ENCODE assay signal across 17 mouse cellular contexts in genomic region chr10:117216132-117216495, GRCm38 (mm10). TPM values are rescaled to one million over a fixed set of nuclear protein-coding genes. Genes with fewer than 3 reads are reported as not detected.
DNase-seq lines count a peak whose midpoint lies in the region; ATAC-seq and TF ChIP-seq lines count a peak whose summit lies in the region.
"Had no signal": no experiment of that assay in that cellular context is flagged by ENCODE, and none has a peak within 500 bp of the region (broad histone marks: within the 10 kb centered on the region; RNA-seq: fewer than 3 reads in every experiment).

No protein-coding gene starts in this region.

- DNase-seq in liver, embryonic 13.5 days: no peak
- DNase-seq in liver, embryonic 11.5 days (ENCODE audit: low spot score): no peak
- DNase-seq in thymus, postnatal 0 days (ENCODE audit: low spot score): peak; percentile 38
- no peak for DNase-seq in forebrain, postnatal 0 days
- no peak for DNase-seq in heart, postnatal 25 days (ENCODE audit: low spot score)
- DNase-seq in layer of hippocampus, adult 18-20 months (ENCODE audit: low spot score in 2 of 2): no peak
- DNase-seq: adrenal gland, adult 2 months; cerebellum, adult 11 months had no signal

- no peak overlapping the region for H3K4me3 ChIP-seq in liver, embryonic 13.5 days (replicated peaks)
- H3K4me3 ChIP-seq in liver, embryonic 11.5 days (ENCODE audit: low read depth, low read length): no peak overlapping the region
- peak overlapping the region; percentile 34 for H3K4me3 ChIP-seq in bone marrow macrophage, adult 2 months (ENCODE audit: insufficient read depth, low read length)
- H3K4me3 ChIP-seq in forebrain, postnatal 0 days (ENCODE audit: low read depth, low read length): no peak overlapping the region
- H3K4me3 ChIP-seq: neural tube, embryonic 12.5 days had no signal

- H3K27me3 ChIP-seq in liver, embryonic 13.5 days: no peaks in the 10 kb centered on the region
- H3K27me3 ChIP-seq in liver, embryonic 11.5 days (replicated peaks; ENCODE audit: control insufficient read depth, insufficient read depth, low read length): no peaks in the 10 kb centered on the region
- no peaks in the 10 kb centered on the region for H3K27me3 ChIP-seq in forebrain, postnatal 0 days (ENCODE audit: insufficient read depth, low read length)
- H3K27me3 ChIP-seq: neural tube, embryonic 12.5 days had no signal

- H3K36me3 ChIP-seq in liver, embryonic 13.5 days: peaks cover 70% of the 10 kb centered on the region
- peaks cover 51% of the 10 kb centered on the region for H3K36me3 ChIP-seq in liver, embryonic 11.5 days (ENCODE audit: control insufficient read depth, insufficient read depth, low read length)
- peaks cover 58% of the 10 kb centered on the region for H3K36me3 ChIP-seq in forebrain, postnatal 0 days (ENCODE audit: insufficient read depth)

- TF ChIP-seq CTCF in bone marrow macrophage, adult 2 months (IDR thresholded peaks at IDR 0.05; ENCODE audit: low read depth, low read length): no peak
- no peak for TF ChIP-seq CTCF in forebrain, postnatal 0 days (IDR thresholded peaks at IDR 0.05; ENCODE audit: low read depth)

- intact Hi-C loops in heart, postnatal 25 days (cut with DNase I): no loop called here

- H3K4me1 ChIP-seq in liver, embryonic 13.5 days (replicated peaks): peaks cover 5% of the 10 kb centered on the region; the same call in 1 of the 2 replicates
- H3K4me1 ChIP-seq in liver, embryonic 11.5 days (replicated peaks; ENCODE audit: control insufficient read depth, insufficient read depth, low read length): peaks cover 4% of the 10 kb centered on the region; the same call in 1 of the 2 replicates
- peaks cover 32% of the 10 kb centered on the region for H3K4me1 ChIP-seq in bone marrow macrophage, adult 2 months (ENCODE audit: control insufficient read depth, insufficient read depth, low read length)
- H3K4me1 ChIP-seq in forebrain, postnatal 0 days (ENCODE audit: insufficient read depth): no peaks in the 10 kb centered on the region
- H3K4me1 ChIP-seq: neural tube, embryonic 12.5 days had no signal

- H3K4me2 ChIP-seq in liver, embryonic 13.5 days: no peak overlapping the region
- no peak overlapping the region for H3K4me2 ChIP-seq in liver, embryonic 11.5 days
- H3K4me2 ChIP-seq in forebrain, postnatal 0 days (ENCODE audit: low read depth): no peak overlapping the region
- H3K4me2 ChIP-seq: neural tube, embryonic 12.5 days had no signal

- no peaks in the 10 kb centered on the region for H3K9me3 ChIP-seq in liver, embryonic 13.5 days (replicated peaks)
- H3K9me3 ChIP-seq in liver, embryonic 11.5 days (ENCODE audit: control insufficient read depth, low read length): no peaks in the 10 kb centered on the region
- no peaks in the 10 kb centered on the region for H3K9me3 ChIP-seq in forebrain, postnatal 0 days (ENCODE audit: low read length)
- H3K9me3 ChIP-seq: neural tube, embryonic 12.5 days had no signal

- H3K27ac ChIP-seq in liver, embryonic 13.5 days: no peak overlapping the region
- no peak overlapping the region for H3K27ac ChIP-seq in liver, embryonic 11.5 days (ENCODE audit: low read depth, low read length)
- H3K27ac ChIP-seq in bone marrow macrophage, adult 2 months (ENCODE audit: insufficient read depth, low read depth, low read length): peak overlapping the region; percentile 80
- no peak overlapping the region for H3K27ac ChIP-seq in forebrain, postnatal 0 days (ENCODE audit: low read depth, low read length)
- H3K27ac ChIP-seq: neural tube, embryonic 12.5 days had no signal

- TF ChIP-seq POLR2A in bone marrow macrophage, adult 2 months (IDR thresholded peaks at IDR 0.05; ENCODE audit: borderline replicate concordance, low read depth, low read length): no peak

- peak; percentile 18; the same call in 1 of the 2 replicates for ATAC-seq in liver, embryonic 13.5 days (ENCODE audit: low read depth)
- no peak for ATAC-seq in liver, embryonic 11.5 days (replicated peaks; ENCODE audit: low FRiP score)
- ATAC-seq in megakaryocyte-erythroid progenitor cell, adult 5-6 weeks (replicated peaks; ENCODE audit: low FRiP score, low TSS enrichment, poor library complexity, severe bottlenecking): 0 out of 2 replicates have a peak, but pooled peaks have one; percentile 8
- ATAC-seq in forebrain, postnatal 0 days: no peak

- no peak overlapping the region for H3K9ac ChIP-seq in liver, embryonic 13.5 days
- no peak overlapping the region for H3K9ac ChIP-seq in liver, embryonic 11.5 days (ENCODE audit: low read depth, low read length)
- H3K9ac ChIP-seq in forebrain, postnatal 0 days: no peak overlapping the region
- H3K9ac ChIP-seq: neural tube, embryonic 12.5 days had no signal

- 90% methylated on average over 9 of the region's 9 CpGs for WGBS in liver, embryonic 13.5 days (ENCODE audit: insufficient replicate concordance)
- 95% methylated on average over 9 of the region's 9 CpGs for WGBS in liver, embryonic 11.5 days
- WGBS in forebrain, postnatal 0 days: 95% methylated on average over 9 of the region's 9 CpGs

RNA-seq across cellular contexts. Expression of gene Yeats4, which starts 8.2 kb away (rescaled TPM):
- polyA plus RNA-seq in liver, embryonic 13.5 days (2015; fragmentation: Nextera tagmentation; extraction: Ambion mirVana): 49.2 and 56.2 TPM in 2 replicates
- polyA plus RNA-seq in liver, embryonic 11.5 days (2014; fragmentation: Nextera tagmentation; extraction: Ambion mirVana): 83.2 and 85.4 TPM in 2 replicates
- 61.0 and 64.0 TPM in 2 replicates for polyA plus RNA-seq in bone marrow macrophage, adult 2 months (2012; ENCODE audit: insufficient read depth, insufficient read length, missing spikeins)
- total RNA-seq in megakaryocyte-erythroid progenitor cell, adult 5-6 weeks (2014; fragmentation: Nextera tagmentation): 65.0 and 70.8 TPM in 2 replicates
- total RNA-seq in megakaryocyte-erythroid progenitor cell, adult 5-6 weeks (2017): 113 and 125 TPM in 2 replicates
- 89.8 and 97.7 TPM in 2 replicates for polyA plus RNA-seq in thymus, postnatal 0 days (2015; fragmentation: Nextera tagmentation; extraction: Ambion mirVana)
- total RNA-seq in forebrain, postnatal 0 days (2014; rRNA removed): 90.9 and 92.3 TPM in 2 replicates
- 96.8 and 104 TPM in 2 replicates for polyA plus RNA-seq in forebrain, postnatal 0 days (2015; fragmentation: Nextera tagmentation; extraction: Ambion mirVana)
- 10 to 100 TPM; 26.5 to 26.8 TPM for total RNA-seq in heart, postnatal 25 days (2021)
- total RNA-seq in layer of hippocampus, adult 18-20 months (2021): 10 to 100 TPM; 41.7 to 44.2 TPM

RNA-seq across cellular contexts. Expression of gene 9530003J23Rik, which starts 22.4 kb away (rescaled TPM):
- not detected in 2 replicates for polyA plus RNA-seq in liver, embryonic 13.5 days (2015; fragmentation: Nextera tagmentation; extraction: Ambion mirVana)
- polyA plus RNA-seq in liver, embryonic 11.5 days (2014; fragmentation: Nextera tagmentation; extraction: Ambion mirVana): 0.21 TPM in 1 of 2 replicates, not detected in the other
- polyA plus RNA-seq in bone marrow macrophage, adult 2 months (2012; ENCODE audit: insufficient read depth, insufficient read length, missing spikeins): not detected in 2 replicates
- total RNA-seq in megakaryocyte-erythroid progenitor cell, adult 5-6 weeks (2014; fragmentation: Nextera tagmentation): not detected in 2 replicates
- not detected in 2 replicates for total RNA-seq in megakaryocyte-erythroid progenitor cell, adult 5-6 weeks (2017)
- polyA plus RNA-seq in thymus, postnatal 0 days (2015; fragmentation: Nextera tagmentation; extraction: Ambion mirVana): not detected in 2 replicates
- total RNA-seq in forebrain, postnatal 0 days (2014; rRNA removed): not detected in 2 replicates
- polyA plus RNA-seq in forebrain, postnatal 0 days (2015; fragmentation: Nextera tagmentation; extraction: Ambion mirVana): 0.13 and 0.21 TPM in 2 replicates
- total RNA-seq in heart, postnatal 25 days (2021): not detected
- not detected for total RNA-seq in layer of hippocampus, adult 18-20 months (2021)
- total RNA-seq: adrenal gland, adult 2 months; gastrocnemius, adult 8-10 months; left cerebral cortex, postnatal 36 days had no signal
- polyA plus RNA-seq: adrenal gland, adult 2 months; heart, embryonic 14.5 days; inflammation-experienced regulatory T-cells, adult 6 months; large intestine, adult 2 months; neural tube, embryonic 12.5 days; urinary bladder, adult 2 months had no signal

Comparison
In these comparisons a context has a peak if more than half of its experiments do, and no peak if none do; other contexts are left out.
1. ATAC-seq: peak in liver, embryonic 13.5 days (single experiment) and megakaryocyte-erythroid progenitor cell, adult 5-6 weeks (single experiment); none in liver, embryonic 11.5 days (single experiment) and forebrain, postnatal 0 days (single experiment).